Mouse (Mus musculus): ENCODE measurements around the gene Foxs1.

Foxs1 gene

DNA sequence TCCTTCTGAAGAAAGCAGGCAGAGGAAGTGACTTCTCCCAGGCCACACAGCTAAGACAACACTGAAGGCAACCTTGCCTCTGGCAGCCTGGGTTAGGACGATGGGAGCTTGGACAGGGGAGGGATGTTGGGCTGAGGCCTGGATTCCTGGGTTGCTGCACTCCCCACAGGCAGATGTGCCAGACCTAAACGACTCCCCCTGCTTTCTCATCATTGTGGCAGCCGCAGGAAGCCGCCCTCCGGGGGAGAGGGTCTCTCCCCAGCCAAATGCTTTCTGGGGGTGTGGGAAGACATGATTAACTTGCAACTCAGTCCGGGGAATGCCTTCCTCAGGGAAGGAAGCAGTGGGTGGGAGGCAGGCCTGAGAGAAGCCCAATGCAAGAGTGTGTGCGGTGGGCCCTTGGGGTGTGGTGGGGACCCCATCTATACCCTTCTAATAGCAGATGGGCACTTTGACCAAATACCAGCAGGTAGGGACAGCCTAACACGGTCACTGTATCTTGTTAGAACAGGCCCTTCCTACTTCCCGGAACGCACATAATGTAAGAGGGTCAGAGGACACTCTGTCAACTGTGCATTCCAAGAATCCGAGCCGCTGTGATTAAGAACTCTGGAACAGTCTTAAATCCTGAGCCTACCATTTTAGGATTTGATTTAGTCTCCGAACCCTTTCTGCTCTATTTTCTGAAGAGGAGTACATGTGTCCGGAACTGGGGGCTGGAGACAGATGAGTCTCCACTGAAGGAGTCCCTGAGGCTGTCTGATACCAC is 4.6 kb downstream of the Foxs1 start:
- no peak for DNase-seq (ENCODE audit: low spot score)

DNA sequence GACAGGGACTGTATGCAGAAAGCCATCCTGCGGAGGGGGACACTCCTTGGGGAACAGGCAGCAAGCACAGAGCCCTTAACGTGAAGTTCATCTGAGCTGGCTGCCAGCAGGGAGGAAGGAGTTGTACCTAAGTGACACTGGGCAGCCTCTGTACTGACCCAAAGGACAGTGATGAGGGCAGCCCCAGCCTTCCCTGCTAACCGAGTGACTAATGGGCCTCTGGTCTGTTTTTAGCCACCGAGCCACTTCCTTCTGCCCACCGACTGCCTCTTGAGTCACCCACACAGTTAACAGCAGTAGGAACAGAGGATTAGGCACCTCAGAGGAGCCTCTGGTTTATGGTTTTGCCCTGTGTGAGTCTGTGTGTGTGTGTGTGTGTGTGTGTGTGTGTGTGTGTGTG is 5.6 kb downstream of the Foxs1 start:
- no peak for DNase-seq (ENCODE audit: low spot score)

DNA sequence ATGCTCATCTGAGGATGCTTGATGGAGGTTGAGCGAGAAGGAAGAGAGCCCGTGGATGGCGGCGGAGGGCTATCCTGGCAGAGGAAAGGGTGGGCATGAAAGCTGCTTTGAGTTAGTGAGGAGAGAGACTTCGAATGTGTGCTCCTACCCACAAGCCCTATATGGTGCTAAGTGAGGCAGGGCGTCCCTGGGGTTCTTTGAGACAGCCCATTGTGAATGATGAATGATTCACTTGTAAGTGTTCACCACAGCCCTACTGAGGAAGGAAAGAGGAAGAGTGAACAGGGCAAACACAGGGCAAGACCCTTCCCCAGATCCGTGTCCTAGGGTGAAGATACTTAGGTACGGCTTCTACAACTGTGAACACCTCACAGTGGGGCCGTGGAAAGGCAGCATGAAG is 6.1 kb downstream of the Foxs1 start:
- no peak for DNase-seq (ENCODE audit: low spot score)

DNA sequence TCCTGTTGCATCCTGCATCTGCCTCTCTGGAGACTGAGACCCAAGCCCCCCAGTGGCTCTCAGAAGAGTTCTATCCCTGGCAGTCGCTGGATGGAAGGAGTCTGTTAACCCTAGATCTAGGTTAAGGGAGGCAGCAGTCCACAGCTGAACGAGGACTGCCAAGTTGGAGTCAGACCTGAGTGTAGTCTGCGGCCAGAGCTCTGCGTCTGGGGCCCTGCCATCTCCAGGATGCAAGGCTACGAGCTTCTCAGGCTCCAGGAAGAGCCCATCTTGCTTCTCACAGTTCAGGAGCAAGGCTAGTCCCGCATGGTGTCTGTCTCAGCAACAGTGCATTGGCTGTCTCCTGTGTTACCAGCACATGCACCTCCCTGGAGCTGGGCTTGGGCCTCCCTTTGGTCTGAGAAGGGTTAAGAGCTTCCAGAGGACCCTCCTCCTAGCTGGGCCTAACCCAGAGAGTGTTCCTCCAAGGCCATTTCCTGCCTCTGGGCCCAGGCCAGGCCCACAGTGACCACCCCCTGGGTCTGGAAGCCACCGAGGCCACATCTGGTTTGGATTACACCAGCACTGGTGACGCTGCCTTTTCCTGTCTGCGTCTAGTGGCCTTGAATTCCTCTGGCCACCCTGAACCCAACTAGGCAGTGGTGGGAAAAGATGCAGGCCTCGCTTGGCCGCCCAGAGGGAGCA is 7.7 kb downstream of the Foxs1 start:
- DNase-seq (ENCODE audit: low spot score) = no peak

DNA sequence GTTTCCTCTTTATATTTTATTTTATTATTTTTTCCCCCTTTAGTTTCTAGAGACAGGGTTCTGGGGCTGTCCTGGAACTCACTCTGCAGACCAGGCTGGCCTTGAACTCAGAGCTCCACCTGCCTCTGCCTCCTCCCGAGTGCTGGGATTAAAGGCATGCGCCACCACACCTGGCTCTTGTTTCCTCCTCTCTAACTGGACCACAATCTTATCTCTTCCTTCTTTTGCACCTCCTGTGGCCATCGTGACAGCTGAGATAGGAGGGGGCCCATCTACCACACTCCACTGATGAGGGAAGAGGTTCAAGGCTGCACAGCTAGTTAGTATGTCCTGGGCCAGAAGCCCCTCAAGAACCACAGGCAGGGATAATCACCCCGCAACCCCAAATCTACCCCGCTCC is 8.5 kb downstream of the Foxs1 start:
- no peak for DNase-seq (ENCODE audit: low spot score)

DNA sequence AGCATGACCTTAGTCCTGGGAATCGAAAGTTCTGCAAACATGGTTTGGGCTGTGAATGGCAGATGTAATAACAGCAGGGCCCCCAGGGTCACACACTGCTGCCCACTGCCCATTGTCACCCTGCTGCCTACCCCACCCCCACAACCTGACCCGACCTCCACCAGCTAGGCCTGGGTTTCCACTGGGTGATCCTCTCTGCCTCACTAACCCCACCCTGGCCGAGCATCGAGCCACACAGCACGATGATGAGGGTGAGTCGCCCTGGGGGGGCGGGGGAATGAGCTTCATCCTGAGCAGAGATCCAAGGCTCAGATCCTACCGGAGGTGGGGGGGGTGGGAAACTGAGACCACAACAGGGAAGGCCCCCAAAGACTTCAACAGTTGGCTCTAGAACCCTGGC is 8.9 kb downstream of the Foxs1 start:
- no peak for DNase-seq (ENCODE audit: low spot score)

DNA sequence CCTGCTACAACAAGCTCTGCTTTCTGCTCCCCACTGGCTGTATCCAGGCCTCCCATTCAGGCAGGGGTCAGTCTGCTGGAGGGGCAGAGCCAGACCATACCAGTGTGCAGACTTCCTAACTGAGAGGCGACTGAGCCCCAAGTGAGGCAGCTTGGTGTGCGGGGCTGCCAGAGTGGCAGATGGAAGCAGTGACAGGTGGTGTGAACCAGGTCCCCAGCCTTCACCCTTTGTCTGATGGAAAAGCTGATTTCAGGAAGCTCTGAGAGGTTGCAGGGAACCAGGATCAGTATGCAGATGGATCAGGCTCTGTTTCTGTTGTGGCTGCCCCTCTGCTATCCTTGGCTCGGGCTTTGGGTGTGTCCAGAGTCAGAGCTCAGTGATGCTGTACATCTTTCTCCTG is 9.4 kb downstream of the Foxs1 start:
- no peak for DNase-seq (ENCODE audit: low spot score)

DNA sequence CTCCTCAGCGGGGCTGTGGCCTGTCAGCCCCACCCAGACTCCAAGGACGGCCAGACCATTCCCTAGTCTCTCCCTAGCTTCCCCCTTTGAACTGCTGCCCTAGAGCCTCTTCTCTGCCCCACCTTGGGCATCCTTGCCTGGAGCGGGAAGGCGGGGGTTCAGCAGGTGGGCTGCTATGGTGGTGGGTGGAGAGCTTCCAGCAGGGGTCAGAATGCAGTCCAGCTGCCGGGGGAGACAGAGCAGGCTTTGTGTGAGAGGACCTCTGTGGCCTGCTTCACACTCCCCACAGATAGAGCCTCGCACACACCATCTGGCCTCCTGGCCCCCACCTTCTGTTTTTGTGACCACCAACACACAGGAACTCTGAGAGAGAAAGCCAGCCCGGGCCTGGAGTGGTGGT is 10.6 kb downstream of the Foxs1 start:
- DNase-seq (ENCODE audit: low spot score) = no peak

DNA sequence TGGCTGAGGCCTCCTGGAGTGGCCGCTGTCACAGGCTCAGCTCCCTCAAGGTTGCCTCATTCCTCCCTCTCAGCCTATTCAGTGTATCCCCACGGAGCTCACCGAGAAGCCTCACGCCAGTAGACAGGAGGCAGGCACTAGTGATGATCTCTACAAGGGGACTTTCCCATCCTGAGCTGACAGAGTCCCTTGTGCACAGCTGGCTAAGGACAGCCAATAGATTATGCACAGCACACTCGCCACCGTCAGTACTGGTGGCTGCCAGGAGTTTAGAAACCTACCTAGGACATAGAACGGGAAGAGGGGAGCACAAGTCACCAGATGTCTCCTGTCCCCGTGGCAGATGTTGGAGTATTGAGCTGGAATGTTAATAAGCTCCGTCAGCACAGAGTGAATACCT is 15.3 kb downstream of the Foxs1 start:
- DNase-seq (ENCODE audit: low spot score) = no peak

DNA sequence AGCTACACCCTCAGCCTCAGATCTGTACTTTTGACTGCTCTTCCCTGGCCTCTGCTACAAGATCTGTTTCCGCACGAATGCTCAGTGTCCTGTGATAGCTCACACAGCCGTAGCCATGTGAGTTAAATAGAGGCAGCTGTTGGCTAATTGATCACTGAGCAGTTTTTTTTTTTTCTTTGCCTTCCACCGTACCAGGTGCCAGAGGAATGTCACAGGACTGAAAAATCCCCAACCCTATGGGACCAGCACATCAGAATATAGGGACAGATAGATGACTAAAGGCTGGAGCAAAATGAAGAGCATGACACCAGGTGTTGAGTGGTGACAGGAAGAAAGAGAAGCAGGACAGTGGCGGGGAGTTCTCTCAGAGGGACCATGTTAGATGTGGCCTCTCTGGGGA is 16.9 kb downstream of the Foxs1 start:
- DNase-seq (ENCODE audit: low spot score) = no peak

DNA sequence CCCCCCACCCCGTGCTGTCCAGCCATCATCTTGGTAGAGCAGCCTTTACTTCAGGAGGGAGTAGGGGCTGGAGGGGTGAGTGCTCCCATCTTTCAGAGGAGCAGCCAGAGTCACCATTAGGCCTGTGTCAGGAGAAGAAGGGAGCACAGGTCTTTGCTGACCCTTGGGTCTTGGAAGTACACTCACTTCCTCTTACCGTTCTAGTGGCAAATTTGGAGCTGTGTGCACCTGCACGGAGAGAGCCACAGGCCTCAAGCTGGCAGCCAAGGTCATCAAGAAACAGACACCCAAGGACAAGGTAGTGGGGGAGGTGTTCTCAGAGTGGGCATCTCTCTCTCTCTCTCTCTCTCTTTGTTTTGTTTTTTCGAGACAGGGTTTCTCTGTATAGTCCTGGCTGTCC is 17.6 kb downstream of the Foxs1 start:
- DNase-seq (ENCODE audit: low spot score) = no peak

DNA sequence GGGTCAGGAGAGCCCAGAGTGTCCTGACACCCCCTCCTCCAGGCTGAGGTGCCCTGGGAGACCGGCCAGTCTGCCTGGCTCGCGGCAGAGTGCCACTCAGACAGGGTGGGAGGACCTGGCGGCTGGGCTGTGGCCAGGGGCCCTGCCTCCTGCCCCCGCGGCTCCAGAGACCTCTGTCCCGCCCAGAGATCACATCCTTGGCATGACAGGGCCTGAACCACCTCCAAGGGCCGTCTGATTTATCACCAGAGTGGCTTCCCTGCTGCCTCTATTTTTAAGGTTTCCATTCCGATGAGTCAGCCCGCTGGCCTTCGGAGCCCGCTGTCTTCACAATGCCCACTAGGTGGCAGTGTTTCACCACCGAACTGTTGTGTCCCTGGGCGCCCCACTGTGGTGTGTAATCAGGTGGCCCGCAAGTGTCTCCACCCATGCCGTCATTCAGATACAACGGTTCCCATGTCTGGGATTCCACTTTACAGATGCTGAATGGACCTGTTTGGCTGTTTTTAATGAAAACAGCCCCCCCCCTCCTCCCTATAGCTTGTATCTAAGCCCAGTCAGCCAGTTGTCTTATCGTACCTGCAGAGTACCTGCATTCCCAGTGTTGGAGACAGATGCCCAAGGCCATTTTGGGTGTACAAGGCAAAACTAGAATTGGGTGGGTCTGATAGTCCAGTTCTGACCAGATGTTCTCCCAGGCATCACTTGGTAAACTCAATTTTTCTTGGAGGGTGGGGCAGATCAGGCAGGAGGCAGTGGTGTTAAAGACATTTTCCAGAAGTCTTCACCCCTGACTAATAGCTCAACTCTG is 18.5 kb downstream of the Foxs1 start:
- peak; percentile 75 for DNase-seq (ENCODE audit: low spot score)

DNA sequence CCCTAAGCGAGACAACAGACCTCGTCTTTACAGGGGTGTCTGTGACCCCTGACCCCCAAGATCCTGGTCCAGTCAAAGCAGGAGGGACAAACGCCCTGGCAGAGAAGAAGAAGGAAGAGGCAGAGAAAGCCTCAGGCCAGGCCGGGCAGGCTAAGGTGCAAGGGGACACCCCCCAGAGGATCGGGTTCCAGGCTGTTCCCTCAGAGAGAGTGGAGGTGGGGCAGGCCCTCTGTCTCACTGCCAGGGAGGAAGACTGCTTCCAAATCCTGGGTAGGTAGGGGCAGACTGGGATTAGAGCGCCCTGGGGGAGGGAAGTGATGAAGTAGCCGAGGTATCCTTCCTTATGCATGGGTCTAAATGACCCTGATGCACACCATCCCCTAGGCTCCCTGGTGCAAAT is 19.5 kb downstream of the Foxs1 start:
- DNase-seq (ENCODE audit: low spot score) = no peak

DNA sequence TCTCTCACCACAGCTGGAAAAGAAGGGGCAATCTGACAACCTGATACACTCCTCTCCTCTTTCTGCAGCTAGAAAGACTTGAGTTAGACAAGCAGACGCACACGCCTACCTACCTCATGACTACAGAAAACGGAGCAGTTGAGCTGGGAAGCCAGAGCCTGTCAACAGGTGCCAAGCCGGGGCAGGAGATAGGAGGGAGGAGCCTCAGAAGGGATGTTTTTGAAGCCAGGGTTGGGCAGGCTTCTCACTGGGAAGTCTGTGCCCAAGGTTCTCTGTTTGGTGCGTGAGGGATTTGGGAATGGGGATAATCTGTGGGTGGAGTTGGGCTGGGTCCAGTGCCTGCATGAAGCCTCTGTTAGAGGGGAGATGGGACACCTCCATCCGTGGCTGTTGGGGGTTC is 21.6 kb downstream of the Foxs1 start:
- DNase-seq (ENCODE audit: low spot score) = no peak

DNA sequence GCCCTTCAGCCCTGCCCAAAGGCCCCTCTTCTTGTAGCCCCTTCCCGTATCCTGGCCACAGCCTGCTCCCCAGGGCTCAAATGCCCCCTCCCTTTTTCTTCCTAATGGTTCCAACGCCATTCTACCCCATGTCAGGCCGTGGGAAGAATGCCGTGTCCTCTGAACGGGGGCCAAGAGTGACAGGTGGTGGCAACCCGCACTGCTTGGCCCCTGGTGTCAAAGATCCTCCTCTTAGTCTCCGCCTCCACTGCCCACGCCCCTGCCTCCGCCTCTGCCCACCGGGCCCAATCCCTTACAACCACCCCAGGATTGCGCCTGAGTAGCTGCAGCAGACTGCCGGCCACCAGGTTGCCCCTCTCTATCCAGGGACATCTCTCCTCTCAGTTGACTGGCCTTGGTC is 22.0 kb downstream of the Foxs1 start, which contains the start of gene Mylk2:
Gene Mylk2 (plus strand): TSS at position 322 of the 400 bp plus-strand sequence.
- DNase-seq (ENCODE audit: low spot score) = no peak

DNA sequence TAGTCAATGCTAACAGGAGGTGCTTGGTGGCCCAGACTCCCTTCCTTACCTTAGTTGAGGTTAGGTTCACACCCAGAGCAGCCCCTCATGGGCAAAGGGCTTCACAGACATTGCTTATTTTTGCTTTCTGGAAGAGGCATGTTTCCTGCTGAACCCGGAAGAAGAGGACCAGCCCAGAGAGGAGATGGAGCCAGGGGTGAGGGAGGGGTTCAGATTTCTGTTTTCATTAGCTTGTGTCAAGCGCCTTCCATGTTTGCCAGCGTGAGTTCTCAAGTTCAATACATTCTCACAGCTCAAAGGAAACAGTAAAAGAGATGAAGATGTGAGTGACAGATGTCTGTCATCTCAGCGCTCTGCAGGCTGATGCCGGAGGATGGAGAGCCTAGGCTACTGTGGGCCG is 23.2 kb downstream of the Foxs1 start:
- DNase-seq (ENCODE audit: low spot score) = no peak

DNA sequence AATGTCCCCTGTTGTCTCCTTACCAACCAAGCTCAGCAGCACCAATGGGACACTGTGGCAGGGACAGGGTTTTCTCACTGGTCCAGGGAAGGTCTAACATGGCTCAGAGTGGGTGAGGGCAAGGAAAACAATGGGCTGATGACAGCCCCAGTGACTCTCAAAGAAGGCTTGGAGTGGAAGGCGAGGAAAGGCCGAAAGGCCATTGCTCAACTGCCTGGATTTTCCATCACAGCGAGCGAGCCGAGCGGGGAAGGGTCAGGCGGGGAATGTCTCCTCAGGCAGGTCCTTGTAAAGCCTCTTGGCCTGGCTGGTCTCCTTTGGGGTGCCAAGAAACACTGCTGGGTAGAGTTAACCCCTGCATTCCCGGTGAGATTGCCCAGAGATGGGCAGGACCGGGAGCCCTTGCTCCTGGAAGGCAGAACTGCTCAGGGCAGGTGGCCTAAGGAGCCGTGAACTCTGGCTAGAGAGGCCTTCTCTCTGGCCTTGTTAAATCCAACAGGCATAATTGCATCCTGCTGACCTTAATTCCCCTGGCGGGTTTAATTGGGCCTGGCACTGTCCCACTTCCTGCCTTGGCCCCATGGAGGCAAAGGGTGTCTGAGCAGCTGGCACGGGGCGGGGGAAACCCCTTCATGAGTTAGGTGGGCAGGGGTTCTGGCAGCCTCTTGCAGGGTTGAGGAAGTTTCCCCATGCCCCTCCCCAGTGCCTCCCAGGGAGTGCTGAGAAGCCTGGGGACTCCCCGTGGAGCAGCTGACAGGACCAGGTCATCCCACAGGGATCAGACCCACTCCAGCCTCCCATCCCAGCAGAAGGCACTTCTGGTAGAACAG is 25.7 kb downstream of the Foxs1 start:
- DNase-seq (ENCODE audit: low spot score) = no peak

DNA sequence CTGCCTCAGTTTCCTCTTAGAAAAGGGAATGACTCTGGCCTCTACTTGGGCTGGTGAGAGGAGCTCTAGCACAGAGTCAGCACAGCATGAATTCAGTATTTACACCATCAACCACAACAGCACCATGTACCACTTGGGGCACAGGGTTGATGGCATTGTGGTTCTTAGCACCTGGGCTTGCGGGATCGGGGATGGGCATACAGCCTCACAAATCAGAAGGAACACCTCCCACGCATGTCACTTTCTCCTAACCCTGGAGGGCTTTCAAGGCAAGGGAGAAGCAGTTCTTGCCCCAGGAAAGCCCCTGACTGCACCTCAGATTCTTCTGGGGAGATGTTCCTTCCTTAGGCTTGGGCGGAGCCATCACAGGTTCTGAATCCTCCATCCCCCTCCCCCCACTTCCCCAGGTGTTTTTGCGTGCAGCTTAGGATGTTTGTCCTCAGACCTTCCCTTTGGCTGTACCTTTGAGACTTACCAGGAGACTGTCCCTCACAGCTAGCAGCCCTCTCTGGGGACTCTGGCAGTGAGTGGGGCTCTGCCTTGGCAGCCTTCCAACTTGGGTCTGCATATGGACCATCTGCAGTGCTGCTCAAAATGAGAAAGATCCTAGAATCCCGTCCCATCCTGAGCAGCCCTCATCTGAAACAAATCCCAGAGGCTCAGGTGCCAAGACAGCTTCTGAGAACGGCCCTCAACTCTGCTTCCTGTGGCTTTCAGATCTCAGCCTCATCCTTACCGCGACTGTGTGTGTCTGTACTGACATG is 26.6 kb downstream of the Foxs1 start:
- DNase-seq (ENCODE audit: low spot score) = peak; percentile 18

DNA sequence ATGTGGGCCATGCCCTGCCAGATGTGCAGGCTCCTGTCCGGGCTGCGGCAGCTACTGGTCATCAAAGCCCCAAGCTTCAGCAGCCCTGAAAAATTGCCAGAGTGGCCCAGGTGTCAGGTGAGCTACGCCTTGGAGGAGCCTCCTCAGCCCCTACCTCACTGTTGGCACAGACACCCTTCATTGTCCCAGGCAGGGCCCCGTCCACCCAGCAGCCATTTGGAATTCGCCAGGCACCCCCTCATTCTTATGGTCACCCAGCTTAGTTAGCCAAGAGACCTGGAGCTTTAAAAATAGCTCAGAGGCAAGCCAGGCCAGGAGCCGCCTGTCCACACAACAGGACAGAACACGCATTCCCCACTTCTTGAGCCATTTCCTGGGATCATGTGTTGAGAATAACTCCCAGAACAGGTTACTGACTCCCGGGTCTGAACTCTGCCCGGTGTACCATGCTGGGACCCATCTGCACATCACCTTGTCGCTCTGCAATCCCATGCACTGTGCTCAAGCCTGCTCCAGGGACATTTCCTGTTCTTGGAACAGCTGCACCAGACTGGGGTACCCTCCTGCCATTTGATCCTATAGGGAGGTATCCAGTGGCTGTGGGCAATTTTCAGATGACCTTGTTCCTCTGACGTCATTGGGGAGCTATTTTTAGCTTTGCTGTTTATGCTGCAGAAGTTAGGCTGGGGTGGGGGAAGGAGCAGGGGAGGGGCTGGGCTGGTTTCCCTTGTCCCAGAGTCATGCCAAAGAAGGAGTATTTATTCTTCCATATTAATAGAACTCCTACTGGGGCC is 27.8 kb downstream of the Foxs1 start:
- no peak for DNase-seq (ENCODE audit: low spot score)

DNA sequence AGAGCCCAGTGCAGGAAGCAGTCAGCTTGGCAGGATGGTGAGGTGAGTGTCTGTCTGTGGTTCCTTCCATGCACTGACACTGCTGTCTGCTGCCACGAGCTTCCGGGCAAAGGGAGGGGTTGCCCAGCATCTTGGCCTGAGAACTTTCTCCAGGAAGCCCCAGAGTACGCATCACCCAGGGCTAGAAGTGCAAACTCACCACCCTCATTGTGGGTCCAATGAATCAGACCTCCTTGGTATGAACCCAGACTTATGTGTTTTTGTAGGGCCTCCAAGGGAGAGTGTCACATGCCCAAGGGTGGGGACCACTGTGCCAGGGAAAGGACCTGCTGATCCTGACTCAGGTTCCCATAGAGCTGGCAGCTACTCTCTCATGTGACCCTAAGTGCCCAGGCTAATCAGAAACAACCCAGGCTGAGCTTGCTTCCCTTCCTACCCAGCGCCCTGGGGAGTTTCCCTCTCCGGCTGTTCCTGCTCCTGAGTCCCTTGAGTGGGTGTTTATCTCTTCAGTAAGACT is 28.8 kb downstream of the Foxs1 start:
- DNase-seq (ENCODE audit: low spot score) = peak; percentile 44

All from T-cell, adult 2 months (primary cell).